In the genomic region with DNA sequence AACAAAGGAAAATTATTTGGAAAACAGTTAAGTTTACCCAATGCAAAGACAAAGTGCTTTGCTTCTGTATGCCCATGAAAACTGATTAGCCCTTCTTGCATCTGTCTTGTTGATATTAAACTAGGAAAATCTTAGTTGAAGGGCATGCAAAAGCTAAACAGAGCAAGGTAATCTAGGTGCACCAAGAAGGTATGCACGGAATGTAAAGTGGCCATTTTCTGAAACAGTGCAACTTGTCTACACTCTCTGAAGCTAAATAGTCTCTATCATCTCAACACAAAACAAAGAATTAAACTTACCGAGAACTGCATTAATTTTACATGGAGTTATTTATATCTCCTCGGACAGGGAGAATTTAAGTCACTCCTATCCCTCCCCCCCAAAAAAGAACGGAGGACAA, we compare ENCODE assay signal across 8 mouse cellular contexts. TPM values are rescaled to one million over a fixed set of nuclear protein-coding genes. Genes with fewer than 3 reads are reported as not detected.
A peak's percentile ranks its signal among the peaks of the same experiment; 100 is the strongest.
DNase-seq lines count a peak whose midpoint lies in the region; ATAC-seq and TF ChIP-seq lines count a peak whose summit lies in the region.

No protein-coding gene starts in this region.

- DNase-seq in cerebellum, adult 2 months, result no peak
- DNase-seq in cerebellum, postnatal 25 days, result no peak
- DNase-seq in neural tube, embryonic 11.5 days (ENCODE audit: low spot score), result no peak
- no peak for DNase-seq in neural tube, embryonic 10.5 days (ENCODE audit: extremely low spot score, low spot score)
- DNase-seq in liver, embryonic 11.5 days (ENCODE audit: low spot score), result no peak
- no peak for DNase-seq in cerebellum, postnatal 14 days
- no peak for DNase-seq in gastrocnemius, postnatal 14 days

- no peaks in the 10 kb centered on the region for H3K27me3 ChIP-seq in cerebellum, adult 2 months (ENCODE audit: control insufficient read depth, insufficient read depth, low read length)
- no peaks in the 10 kb centered on the region for H3K27me3 ChIP-seq in neural tube, embryonic 11.5 days (ENCODE audit: control insufficient read depth, insufficient read depth, low read length)
- H3K27me3 ChIP-seq in liver, embryonic 11.5 days (replicated peaks; ENCODE audit: control insufficient read depth, insufficient read depth, low read length), result no peaks in the 10 kb centered on the region
- H3K27me3 ChIP-seq in stomach, embryonic 16.5 days (ENCODE audit: control insufficient read depth, insufficient read depth, low read length), result no peaks in the 10 kb centered on the region

- H3K4me3 ChIP-seq in cerebellum, adult 2 months (replicated peaks; ENCODE audit: insufficient read depth, low read depth, low read length), result peak overlapping the region; percentile 72
- peak overlapping the region; percentile 36 for H3K4me3 ChIP-seq in neural tube, embryonic 11.5 days (ENCODE audit: low read depth, low read length)
- peak overlapping the region; percentile 51 for H3K4me3 ChIP-seq in liver, embryonic 11.5 days (ENCODE audit: low read depth, low read length)
- H3K4me3 ChIP-seq in stomach, embryonic 16.5 days (replicated peaks; ENCODE audit: low read length), result peak overlapping the region; percentile 68

- no peaks in the 10 kb centered on the region for H3K4me1 ChIP-seq in cerebellum, adult 2 months (ENCODE audit: control insufficient read depth, insufficient read depth, low read length)
- H3K4me1 ChIP-seq in neural tube, embryonic 11.5 days (ENCODE audit: control insufficient read depth, insufficient read depth, low read length), result peaks cover 10% of the 10 kb centered on the region
- H3K4me1 ChIP-seq in liver, embryonic 11.5 days (replicated peaks; ENCODE audit: control insufficient read depth, insufficient read depth, low read length), result peaks cover 23% of the 10 kb centered on the region
- peaks cover 43% of the 10 kb centered on the region for H3K4me1 ChIP-seq in stomach, embryonic 16.5 days (ENCODE audit: control insufficient read depth, insufficient read depth, low read length)

- 1% methylated on average over 4 of the region's 4 CpGs for WGBS in cerebellum, adult 2 months
- WGBS in neural tube, embryonic 11.5 days, result 19% methylated on average over 4 of the region's 4 CpGs
- WGBS in liver, embryonic 11.5 days, result 38% methylated on average over 4 of the region's 4 CpGs
- WGBS in stomach, embryonic 16.5 days, result 3% methylated on average over 4 of the region's 4 CpGs

- peak overlapping the region; percentile 66 for H3K9ac ChIP-seq in neural tube, embryonic 11.5 days (ENCODE audit: low read length)
- H3K9ac ChIP-seq in liver, embryonic 11.5 days (ENCODE audit: low read depth, low read length), result peak overlapping the region; percentile 58
- peak overlapping the region; percentile 70 for H3K9ac ChIP-seq in stomach, embryonic 16.5 days (ENCODE audit: low read length)

- intact Hi-C loops in gastrocnemius, postnatal 14 days (cut with DNase I; ENCODE audit: low total_unique reads), result no loop called here

- H3K36me3 ChIP-seq in neural tube, embryonic 11.5 days (ENCODE audit: control insufficient read depth, insufficient read depth, low read length), result no peaks in the 10 kb centered on the region
- no peaks in the 10 kb centered on the region for H3K36me3 ChIP-seq in liver, embryonic 11.5 days (ENCODE audit: control insufficient read depth, insufficient read depth, low read length)
- H3K36me3 ChIP-seq in stomach, embryonic 16.5 days (ENCODE audit: control insufficient read depth, insufficient read depth, low read length), result no peaks in the 10 kb centered on the region

- peak overlapping the region; percentile 44 for H3K27ac ChIP-seq in cerebellum, adult 2 months (ENCODE audit: insufficient read depth, low read length)
- no peak overlapping the region; the same call in 1 of the 2 replicates for H3K27ac ChIP-seq in neural tube, embryonic 11.5 days (ENCODE audit: low read depth, low read length)
- H3K27ac ChIP-seq in liver, embryonic 11.5 days (ENCODE audit: low read depth, low read length), result peak overlapping the region; percentile 13
- peak overlapping the region; percentile 56 for H3K27ac ChIP-seq in stomach, embryonic 16.5 days (ENCODE audit: low read length)

- TF ChIP-seq POLR2A in cerebellum, adult 2 months (IDR thresholded peaks at IDR 0.05; ENCODE audit: borderline replicate concordance, insufficient read depth, low read length), result no peak

- no peaks in the 10 kb centered on the region for H3K9me3 ChIP-seq in neural tube, embryonic 11.5 days (ENCODE audit: control insufficient read depth, low read length)
- no peaks in the 10 kb centered on the region for H3K9me3 ChIP-seq in liver, embryonic 11.5 days (ENCODE audit: control insufficient read depth, low read length)
- H3K9me3 ChIP-seq in stomach, embryonic 16.5 days (replicated peaks; ENCODE audit: control insufficient read depth, low read length), result no peaks in the 10 kb centered on the region

- ATAC-seq in neural tube, embryonic 11.5 days (ENCODE audit: insufficient read depth, low FRiP score, low TSS enrichment), result no peak
- ATAC-seq in liver, embryonic 11.5 days (replicated peaks; ENCODE audit: low FRiP score), result no peak
- no peak for ATAC-seq in stomach, embryonic 16.5 days (ENCODE audit: insufficient read depth, low FRiP score)

- H3K4me2 ChIP-seq in neural tube, embryonic 11.5 days (ENCODE audit: low read depth), result peak overlapping the region; percentile 71
- H3K4me2 ChIP-seq in liver, embryonic 11.5 days, result peak overlapping the region; percentile 72
- peak overlapping the region; percentile 62 for H3K4me2 ChIP-seq in stomach, embryonic 16.5 days (ENCODE audit: low read depth, low read length)

- no peak for TF ChIP-seq CTCF in cerebellum, adult 2 months (IDR thresholded peaks at IDR 0.05; ENCODE audit: borderline replicate concordance, insufficient read depth, low read depth, low read length)

RNA-seq across cellular contexts. Expression of gene Nfyc, which starts 16.2 kb away (rescaled TPM):
- polyA plus RNA-seq in cerebellum, adult 2 months (2012; rRNA removed), result 150 and 172 TPM in 2 replicates
- polyA plus RNA-seq in neural tube, embryonic 11.5 days (2014; fragmentation: Nextera tagmentation; extraction: Ambion mirVana), result 119 and 126 TPM in 2 replicates
- polyA plus RNA-seq in liver, embryonic 11.5 days (2014; fragmentation: Nextera tagmentation; extraction: Ambion mirVana), result 83.1 and 92.6 TPM in 2 replicates
- polyA plus RNA-seq in stomach, embryonic 16.5 days (2015; fragmentation: Nextera tagmentation; extraction: Ambion mirVana), result 79.8 and 81.7 TPM in 2 replicates
- total RNA-seq in gastrocnemius, postnatal 14 days (2021), result 10 to 100 TPM; 43.7 to 44.3 TPM

RNA-seq across cellular contexts. Expression of gene Rims3, which starts 39.5 kb away (rescaled TPM):
- 104 and 118 TPM in 2 replicates for polyA plus RNA-seq in cerebellum, adult 2 months (2012; rRNA removed)
- polyA plus RNA-seq in neural tube, embryonic 11.5 days (2014; fragmentation: Nextera tagmentation; extraction: Ambion mirVana), result 4.6 and 5.2 TPM in 2 replicates
- polyA plus RNA-seq in liver, embryonic 11.5 days (2014; fragmentation: Nextera tagmentation; extraction: Ambion mirVana), result 0.66 and 1.1 TPM in 2 replicates
- 1.2 and 1.3 TPM in 2 replicates for polyA plus RNA-seq in stomach, embryonic 16.5 days (2015; fragmentation: Nextera tagmentation; extraction: Ambion mirVana)
- under 1 TPM in 1 of 2 experiments, not detected in 1; 0.06 TPM for total RNA-seq in gastrocnemius, postnatal 14 days (2021)

Comparison
In these comparisons a context has a peak if more than half of its experiments do, and no peak if none do; other contexts are left out.
1. RNA of gene Rims3, which starts 39.5 kb away (polyA plus RNA-seq): 104 to 118 TPM in cerebellum, adult 2 months; 4.6 to 5.2 TPM in neural tube, embryonic 11.5 days, 1.2 to 1.3 TPM in stomach, embryonic 16.5 days and 0.66 to 1.1 TPM in liver, embryonic 11.5 days; every median in the first group is over 10 times any median in the second.
2. Peak in every context shown above with its lines, with median percentiles within 50 percentile points of each other: H3K4me3 ChIP-seq, H3K4me2 ChIP-seq and H3K9ac ChIP-seq.